Mouse (Mus musculus): ENCODE measurements around the gene Samd3.

Gene Samd3

GRCm38 (mm10) chr10:26229488-26229887 lies at the start of gene Samd3:
Samd3 (plus strand) TSS chr10:26229707.
- DNase-seq (ENCODE audit: low spot score), result no peak

GRCm38 (mm10) chr10:26185289-26185688 lies 44.2 kb upstream of the Samd3 start:
- no peak for DNase-seq (ENCODE audit: low spot score)

- DNase-seq (ENCODE audit: low spot score), result no peak
Observed at GRCm38 (mm10) chr10:26190811-26191210, 38.7 kb upstream of the Samd3 start.

- no peak for DNase-seq (ENCODE audit: low spot score)
Observed at GRCm38 (mm10) chr10:26194892-26195291, 34.6 kb upstream of the Samd3 start.

- DNase-seq (ENCODE audit: low spot score), result no peak
Observed at GRCm38 (mm10) chr10:26202708-26203368, 26.7 kb upstream of the Samd3 start.

GRCm38 (mm10) chr10:26220729-26221128 lies 8.8 kb upstream of the Samd3 start:
- DNase-seq (ENCODE audit: low spot score), result no peak

- DNase-seq (ENCODE audit: low spot score), result no peak
Observed at GRCm38 (mm10) chr10:26226241-26226640, 3.3 kb upstream of the Samd3 start.

- DNase-seq (ENCODE audit: low spot score), result no peak
Observed at GRCm38 (mm10) chr10:26226734-26227133, 2.8 kb upstream of the Samd3 start.

- no peak for DNase-seq (ENCODE audit: low spot score)
Observed at GRCm38 (mm10) chr10:26228187-26228586, 1.3 kb upstream of the Samd3 start.

GRCm38 (mm10) chr10:26232071-26232653 lies 2.7 kb downstream of the Samd3 start:
- no peak for DNase-seq (ENCODE audit: low spot score)

- no peak for DNase-seq (ENCODE audit: low spot score)
Observed at GRCm38 (mm10) chr10:26238559-26238958, 9.1 kb downstream of the Samd3 start.

GRCm38 (mm10) chr10:26239090-26239489 lies 9.6 kb downstream of the Samd3 start:
- DNase-seq (ENCODE audit: low spot score), result no peak

GRCm38 (mm10) chr10:26243203-26243602 lies 13.7 kb downstream of the Samd3 start:
- DNase-seq (ENCODE audit: low spot score), result no peak

- DNase-seq (ENCODE audit: low spot score), result no peak
Observed at GRCm38 (mm10) chr10:26244466-26244865, 15.0 kb downstream of the Samd3 start.

- DNase-seq (ENCODE audit: low spot score), result no peak
Observed at GRCm38 (mm10) chr10:26249426-26250165, 20.1 kb downstream of the Samd3 start.

- no peak for DNase-seq (ENCODE audit: low spot score)
Observed at GRCm38 (mm10) chr10:26259908-26260307, 30.4 kb downstream of the Samd3 start.

GRCm38 (mm10) chr10:26263744-26264459 lies 34.4 kb downstream of the Samd3 start:
- DNase-seq (ENCODE audit: low spot score), result no peak

GRCm38 (mm10) chr10:26275414-26275813 lies 45.9 kb downstream of the Samd3 start:
- DNase-seq (ENCODE audit: low spot score), result no peak

- no peak for DNase-seq (ENCODE audit: low spot score)
Observed at GRCm38 (mm10) chr10:26280009-26280408, 50.5 kb downstream of the Samd3 start.

GRCm38 (mm10) chr10:26287136-26287535 lies 57.6 kb downstream of the Samd3 start:
- no peak for DNase-seq (ENCODE audit: low spot score)

- DNase-seq (ENCODE audit: low spot score), result no peak
Observed at GRCm38 (mm10) chr10:26297200-26297599, 67.7 kb downstream of the Samd3 start.

- DNase-seq (ENCODE audit: low spot score), result no peak
Observed at GRCm38 (mm10) chr10:26297626-26298025, 68.1 kb downstream of the Samd3 start.

- DNase-seq (ENCODE audit: low spot score), result no peak
Observed at GRCm38 (mm10) chr10:26302336-26302735, 72.8 kb downstream of the Samd3 start.

All from urinary bladder, postnatal 25 days (tissue).